Mouse (Mus musculus) myocyte (in vitro differentiated cells): Measurements from ENCODE around the gene Ddo.

Source experiments
- POLR2A ChIP-seq: IDR thresholded peaks from one replicate; pipeline ENCODE4 v1.6.1; 2011; ENCODE audit warnings: low read depth, mild to moderate bottlenecking, control low read depth, moderate library complexity; ENCODE audit not compliant: insufficient read length
- POLR2AphosphoS2 ChIP-seq: IDR thresholded peaks from one replicate; pipeline ENCODE4 v1.6.1; 2011; ENCODE audit warnings: low read depth, control low read depth; ENCODE audit not compliant: insufficient read length
- USF1 ChIP-seq: IDR thresholded peaks from one replicate; pipeline ENCODE4 v1.6.1; 2011; ENCODE audit warnings: low read depth, mild to moderate bottlenecking, control low read depth, moderate library complexity

DNA sequence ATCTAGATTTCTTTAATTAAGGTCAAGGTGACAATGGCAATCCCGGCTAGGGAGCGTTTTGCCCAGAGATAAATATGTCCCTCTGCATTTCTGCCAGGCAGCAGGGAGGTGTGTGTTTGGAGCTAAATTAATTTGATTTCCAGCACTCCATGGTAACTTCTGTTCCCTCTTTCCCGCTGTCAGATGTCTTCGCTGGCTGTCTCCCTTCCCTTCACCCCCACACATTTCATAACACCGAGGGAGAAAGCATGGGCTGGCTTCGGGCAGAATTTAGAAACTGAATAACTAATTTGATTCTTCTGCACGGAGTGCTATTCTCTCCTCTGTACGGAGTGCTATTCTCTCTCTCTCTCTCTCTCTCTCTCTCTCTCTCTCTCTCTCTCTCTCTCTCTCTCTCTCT, 52.7 kb downstream of the Ddo start:
- TF ChIP-seq POLR2AphosphoS2 = no peak
- no peak for TF ChIP-seq USF1
- no peak for TF ChIP-seq POLR2A
